Mouse (Mus musculus) urinary bladder, postnatal 0 days (tissue): ENCODE data around the gene Pard3. TPM values are rescaled to one million over a fixed set of nuclear protein-coding genes. Genes with fewer than 3 reads are reported as not detected.

Experiments
- polyA plus RNA-seq: library from polyadenylated mRNA; unstranded; fragments of >200 nt; fragmentation: Nextera tagmentation; extraction: Ambion mirVana; gene quantifications from 2 replicates; pipeline ENCODE4 v1.2.1, GENCODE M21; 2015

Pard3 gene
- polyA plus RNA-seq: 11.5 and 12.4 TPM in 2 replicates

DNA sequence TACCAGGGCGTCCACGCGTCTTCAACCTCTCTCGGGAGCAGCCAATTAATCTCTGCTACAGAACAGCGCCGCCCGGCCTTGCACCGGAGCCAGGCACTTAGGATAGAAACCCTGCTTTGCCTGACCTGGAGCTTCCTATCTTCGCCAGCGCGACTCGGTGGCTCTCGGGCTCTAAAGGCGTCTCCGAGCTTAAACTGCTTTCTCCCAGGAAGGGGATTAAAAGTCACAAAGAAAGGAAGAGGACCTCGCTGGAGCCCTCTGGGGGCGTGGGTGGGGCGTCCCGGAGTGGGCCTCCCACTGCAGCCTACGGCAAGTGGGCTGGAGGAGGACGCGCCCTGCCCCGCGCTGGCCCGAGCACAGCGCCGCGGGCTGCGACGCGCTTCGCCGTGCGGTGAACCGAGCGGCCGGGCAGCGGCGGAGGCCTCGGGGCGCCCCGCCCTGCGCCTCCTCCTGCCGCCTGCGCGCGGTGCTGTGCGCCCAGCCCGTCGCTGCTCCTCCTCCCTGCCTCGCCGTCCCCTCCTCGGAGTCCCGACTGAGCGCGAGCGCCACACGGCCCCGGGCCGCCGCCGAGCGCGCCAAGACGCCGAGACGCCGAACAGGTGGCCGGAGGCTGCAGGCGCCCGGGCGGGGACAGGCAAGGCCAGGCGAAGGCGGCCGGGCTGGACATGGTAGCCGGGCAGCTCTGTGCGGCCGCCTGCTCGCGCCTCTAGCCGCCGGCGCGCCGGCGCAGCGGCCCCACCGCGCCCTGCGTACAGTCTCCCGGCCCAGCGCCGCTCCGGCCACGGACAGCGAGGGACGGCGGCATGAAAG is at the start of gene Pard3:
Gene Pard3, plus strand, starts transcription at position 343 of the 810 bp plus-strand sequence.

Other genes starting within 250 kb of the Pard3 start
- gene Tomm20, start 118.0 kb upstream of the Pard3 start, polyA plus RNA-seq: 180 and 191 TPM in 2 replicates
- gene Rbm34, start 92.8 kb upstream of the Pard3 start, polyA plus RNA-seq: 13.6 and 16.1 TPM in 2 replicates